Mouse (Mus musculus): ENCODE data around the gene Gal3st3. TPM values are rescaled to one million over a fixed set of nuclear protein-coding genes. Genes with fewer than 3 reads are reported as not detected.

Gal3st3 gene
- polyA plus RNA-seq (2012; rRNA removed), result 0.16 and 0.31 TPM in 2 replicates

DNA sequence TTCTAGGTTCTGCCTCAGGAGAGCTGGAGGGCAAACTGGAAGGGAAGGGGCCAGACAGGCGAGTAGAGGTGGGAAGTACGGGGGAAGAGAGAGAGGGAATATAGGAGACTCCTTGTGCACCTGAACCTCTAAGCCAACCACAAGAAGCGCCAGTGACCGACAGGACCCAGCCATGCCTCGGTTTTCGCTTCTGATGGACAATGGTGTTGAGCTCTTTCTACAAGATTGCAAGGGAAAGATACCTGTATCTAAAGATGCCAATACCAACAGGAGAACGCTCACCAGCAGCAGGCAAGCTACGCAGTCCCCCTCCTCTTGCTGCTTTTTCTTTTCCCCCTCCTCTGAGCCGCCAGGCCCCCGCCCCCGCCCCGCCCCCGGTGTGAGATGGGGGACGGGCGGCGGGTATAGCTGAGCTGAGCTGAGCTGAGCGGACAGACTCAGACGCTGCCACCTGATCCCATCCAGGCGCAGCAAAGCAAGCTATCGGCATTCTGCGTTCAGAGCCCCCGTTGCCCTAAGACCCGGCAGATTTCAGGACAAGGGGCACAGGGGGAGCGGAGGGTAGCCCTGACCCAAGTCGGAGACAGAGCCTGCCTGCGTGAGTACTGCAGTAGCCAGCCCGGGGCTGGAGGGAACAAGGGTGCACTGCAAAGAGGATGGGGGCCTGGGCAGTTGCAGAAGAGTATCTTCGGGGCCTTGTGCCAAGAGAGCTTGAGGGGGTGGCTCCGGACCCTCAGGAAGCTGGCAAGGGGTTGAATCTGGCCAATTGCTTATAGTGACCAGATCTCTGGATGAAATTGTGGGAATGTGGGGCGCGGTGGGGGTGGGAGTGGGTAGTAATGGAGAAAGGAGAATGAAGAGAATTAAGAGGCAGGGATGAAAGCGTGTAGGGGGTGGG, at the start of gene Gal3st3:
Gal3st3 (plus strand) TSS at position 429 of the 898 bp plus-strand sequence.

DNA sequence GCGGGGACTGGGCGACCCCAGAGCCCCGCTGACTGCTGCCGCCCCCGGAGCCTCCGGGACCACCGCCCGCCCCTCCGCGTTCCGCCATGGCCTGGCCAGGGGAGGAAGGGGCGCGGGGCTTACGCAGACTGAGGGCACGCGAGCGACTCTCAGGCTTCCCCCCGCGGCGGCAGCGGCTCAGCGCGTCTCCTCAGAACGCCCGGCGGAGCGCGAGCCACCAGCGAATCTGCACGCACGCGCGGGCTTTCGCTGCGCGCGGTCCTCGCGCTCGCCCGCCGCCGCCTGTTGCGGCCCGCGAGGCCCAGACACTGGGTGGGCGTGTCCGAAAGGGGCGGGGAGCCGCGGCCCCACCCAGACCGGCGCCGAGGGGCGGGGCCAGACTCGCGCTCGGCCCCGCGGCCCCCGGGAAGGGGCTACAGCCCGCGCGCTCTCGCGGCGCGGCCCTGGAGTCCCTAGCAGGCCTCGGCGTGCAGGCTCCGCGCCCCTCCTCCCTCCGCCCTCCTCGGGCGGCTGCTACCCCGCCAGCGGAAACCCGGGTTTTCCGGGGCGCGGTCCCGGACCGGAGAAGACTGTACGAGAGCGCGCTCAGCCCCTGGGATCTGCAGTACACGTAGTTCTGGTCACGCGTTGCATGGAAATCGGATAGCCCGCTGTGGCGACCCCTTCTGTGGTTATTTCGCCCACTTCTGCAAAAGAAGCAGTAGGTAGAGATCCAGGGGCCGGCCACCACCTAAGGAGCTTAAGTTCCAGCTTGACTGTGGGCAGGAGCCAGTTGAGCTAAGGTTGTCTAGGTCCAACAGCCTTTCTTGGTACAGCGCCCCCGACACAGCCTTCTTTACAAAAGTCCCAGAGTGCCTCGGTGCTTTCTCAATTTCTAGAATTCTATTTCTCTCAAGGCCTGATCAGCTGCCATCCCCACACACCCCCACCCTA, 25.1 kb upstream of the Gal3st3 start, which contains the start of gene Pacs1:
Pacs1 (minus strand) TSS at position 319 of the 933 bp plus-strand sequence.

DNA sequence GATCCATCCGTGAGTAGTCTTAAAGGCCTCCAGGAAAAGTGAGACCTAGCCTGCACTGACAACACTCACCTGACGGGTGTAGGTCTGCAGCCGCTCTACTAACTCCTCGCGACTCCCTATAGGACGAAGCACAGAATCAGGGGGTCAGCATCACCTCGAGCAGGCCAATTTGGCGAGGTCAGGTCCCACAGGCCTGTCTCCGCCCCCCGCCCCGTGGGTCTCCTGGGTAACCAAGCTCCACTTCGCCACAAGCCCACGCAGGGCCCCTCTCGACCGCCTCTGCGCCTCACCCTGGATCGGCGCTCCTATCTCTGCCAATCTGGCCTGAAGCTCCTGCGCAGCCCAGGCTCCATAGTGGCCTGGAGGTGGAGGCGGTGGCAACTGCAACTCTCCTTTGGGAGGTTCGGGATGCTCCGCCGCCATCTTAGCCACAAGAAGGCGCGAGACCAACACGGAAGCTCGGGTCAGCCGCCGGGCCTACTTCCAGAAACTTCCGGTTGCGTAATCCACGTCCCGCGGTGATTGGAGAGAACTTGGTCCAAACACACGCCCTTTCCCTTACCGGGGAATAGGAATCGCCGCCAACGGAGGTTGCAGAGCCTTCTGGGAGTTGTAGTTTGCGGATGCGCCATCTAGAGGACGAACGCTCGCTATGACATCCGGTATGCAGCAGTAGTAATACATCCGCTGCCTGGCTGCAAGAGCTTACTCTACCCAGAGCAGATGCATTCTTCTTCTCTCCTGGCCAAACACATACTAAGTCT, 3.0 kb upstream of the Gal3st3 start, which contains the start of gene Sf3b2:
Sf3b2 (minus strand) TSS at position 484 of the 764 bp plus-strand sequence.

GRCm38 (mm10) chr19:5335441-5335840, 37.3 kb downstream of the Gal3st3 start, which contains the start of gene Catsper1:
Catsper1 (plus strand) TSS chr19:5335741.

DNA sequence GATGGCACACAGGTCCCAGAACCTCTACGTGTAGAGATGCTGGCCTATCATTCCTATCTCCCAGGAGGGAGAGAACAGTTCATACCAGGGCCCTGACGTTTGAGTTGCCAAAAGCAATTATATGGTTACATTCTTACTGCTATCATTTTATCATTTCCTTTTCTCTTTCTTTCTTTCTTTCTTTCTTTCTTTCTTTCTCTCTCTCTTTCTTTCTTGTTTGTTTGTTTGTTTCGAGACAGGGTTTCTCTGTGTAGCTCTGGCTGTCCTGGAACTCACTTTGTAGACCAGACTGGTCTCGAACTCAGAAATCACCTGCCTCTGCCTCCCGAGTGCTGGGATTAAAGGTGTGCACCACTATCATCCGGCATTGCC, 51.4 kb downstream of the Gal3st3 start, which contains the start of gene Cst6:
Cst6 (minus strand) TSS at position 73 of the 372 bp plus-strand sequence.

Other genes starting within 250 kb of the Gal3st3 start
- gene Rin1, start 247.8 kb upstream of the Gal3st3 start, polyA plus RNA-seq (2012; rRNA removed), result 14.7 and 15.9 TPM in 2 replicates
- 28.2 and 34.2 TPM in 2 replicates for gene Cd248, start 230.3 kb upstream of the Gal3st3 start, polyA plus RNA-seq (2012; rRNA removed)
- gene Tmem151a, start 212.8 kb upstream of the Gal3st3 start, polyA plus RNA-seq (2012; rRNA removed), result 3.9 and 4.2 TPM in 2 replicates
- 254 and 277 TPM in 2 replicates for gene Yif1a, start 209.8 kb upstream of the Gal3st3 start, polyA plus RNA-seq (2012; rRNA removed)
- gene Cnih2, start 199.8 kb upstream of the Gal3st3 start, polyA plus RNA-seq (2012; rRNA removed), result 3.3 and 4.0 TPM in 2 replicates
- 211 and 244 TPM in 2 replicates for gene Rab1b, start 191.3 kb upstream of the Gal3st3 start, polyA plus RNA-seq (2012; rRNA removed)
- 26.5 and 30.6 TPM in 2 replicates for gene Klc2, start 179.8 kb upstream of the Gal3st3 start, polyA plus RNA-seq (2012; rRNA removed)
- gene Pacs1, start 25.2 kb upstream of the Gal3st3 start, polyA plus RNA-seq (2012; rRNA removed), result 12.2 and 14.3 TPM in 2 replicates
- 98.0 and 109 TPM in 2 replicates for gene Sf3b2, start 2.9 kb upstream of the Gal3st3 start, polyA plus RNA-seq (2012; rRNA removed)
- not detected in 2 replicates for gene Catsper1, start 37.4 kb downstream of the Gal3st3 start, polyA plus RNA-seq (2012; rRNA removed)
- gene Cst6, start 51.2 kb downstream of the Gal3st3 start, polyA plus RNA-seq (2012; rRNA removed), result 7.1 and 14.1 TPM in 2 replicates
- 19.8 and 21.3 TPM in 2 replicates for gene Eif1ad, start 68.4 kb downstream of the Gal3st3 start, polyA plus RNA-seq (2012; rRNA removed)
- gene Banf1, start 68.8 kb downstream of the Gal3st3 start, polyA plus RNA-seq (2012; rRNA removed), result 71.2 and 91.0 TPM in 2 replicates
- gene Sart1, start 90.4 kb downstream of the Gal3st3 start, polyA plus RNA-seq (2012; rRNA removed), result 15.2 and 19.0 TPM in 2 replicates
- gene Tsga10ip, start 104.2 kb downstream of the Gal3st3 start, polyA plus RNA-seq (2012; rRNA removed), result 0.33 and 1.9 TPM in 2 replicates
- 95.7 and 96.8 TPM in 2 replicates for gene Drap1, start 126.6 kb downstream of the Gal3st3 start, polyA plus RNA-seq (2012; rRNA removed)
- 85.1 and 96.6 TPM in 2 replicates for gene AI837181, start 126.8 kb downstream of the Gal3st3 start, polyA plus RNA-seq (2012; rRNA removed)
- 1.3 and 4.0 TPM in 2 replicates for gene Fosl1, start 149.2 kb downstream of the Gal3st3 start, polyA plus RNA-seq (2012; rRNA removed)
- 10.3 and 10.6 TPM in 2 replicates for gene Ccdc85b, start 159.6 kb downstream of the Gal3st3 start, polyA plus RNA-seq (2012; rRNA removed)
- 124 and 150 TPM in 2 replicates for gene Fibp, start 162.3 kb downstream of the Gal3st3 start, polyA plus RNA-seq (2012; rRNA removed)
- 2.0 and 3.5 TPM in 2 replicates for gene Ctsw, start 170.2 kb downstream of the Gal3st3 start, polyA plus RNA-seq (2012; rRNA removed)
- 52.6 and 58.6 TPM in 2 replicates for gene Efemp2, start 175.6 kb downstream of the Gal3st3 start, polyA plus RNA-seq (2012; rRNA removed)
- gene Mus81, start 190.1 kb downstream of the Gal3st3 start, polyA plus RNA-seq (2012; rRNA removed), result 31.9 and 38.6 TPM in 2 replicates
- 350 and 446 TPM in 2 replicates for gene Cfl1, start 192.1 kb downstream of the Gal3st3 start, polyA plus RNA-seq (2012; rRNA removed)
- gene 1700020D05Rik, start 205.5 kb downstream of the Gal3st3 start, polyA plus RNA-seq (2012; rRNA removed), result 0.30 and 0.34 TPM in 2 replicates
- gene Snx32, start 212.2 kb downstream of the Gal3st3 start, polyA plus RNA-seq (2012; rRNA removed), result 4.2 and 4.4 TPM in 2 replicates

Measured in colon, adult 2 months (tissue).